Mouse (Mus musculus) ovary, postnatal 10 days (tissue): ENCODE measurements around the gene Snx17.

Experiments used
- DNase-seq: peaks from one replicate; pipeline ENCODE4 v3.0.0; 2022; ENCODE audit warnings: low spot score

The Snx17 gene

DNA sequence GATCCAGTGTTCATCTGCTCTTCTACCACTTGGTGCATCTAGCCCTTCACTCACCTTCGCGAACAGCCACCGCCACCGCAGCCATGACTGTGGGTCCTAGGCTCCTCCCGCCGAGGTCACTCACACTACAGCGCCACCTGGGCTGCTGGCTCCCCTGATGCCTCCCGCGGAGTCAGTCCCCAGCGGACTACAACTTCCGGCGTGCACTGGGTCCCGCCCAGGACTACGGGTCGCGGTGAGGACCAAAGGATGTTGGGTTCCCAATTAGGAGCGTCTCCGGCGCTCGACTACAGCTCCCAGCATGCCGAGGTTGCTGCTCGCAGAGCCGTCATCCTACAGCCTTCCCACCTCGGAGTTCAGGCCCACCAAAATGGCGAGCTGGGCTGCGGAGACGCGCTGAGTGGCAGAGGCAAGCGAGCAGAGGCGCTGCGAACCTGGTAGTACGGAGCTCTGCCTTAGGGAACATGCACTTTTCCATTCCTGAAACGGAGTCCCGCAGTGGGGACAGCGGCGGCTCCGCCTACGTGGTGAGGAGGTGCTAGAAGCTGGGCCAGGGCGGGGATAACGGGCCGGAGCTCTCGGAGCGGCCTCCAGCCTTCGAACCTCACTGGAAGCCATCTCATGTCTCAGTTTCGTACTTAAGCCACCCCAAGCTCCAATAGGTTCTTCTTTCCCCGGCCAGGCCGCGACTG is at the start of gene Snx17, which contains the start of gene Eif2b4:
TSS of gene Snx17 (plus strand) at position 289 of the 692 bp plus-strand sequence.
TSS of gene Eif2b4 (minus strand) at position 492 of the 692 bp plus-strand sequence.
- DNase-seq: peak; percentile 97

DNA sequence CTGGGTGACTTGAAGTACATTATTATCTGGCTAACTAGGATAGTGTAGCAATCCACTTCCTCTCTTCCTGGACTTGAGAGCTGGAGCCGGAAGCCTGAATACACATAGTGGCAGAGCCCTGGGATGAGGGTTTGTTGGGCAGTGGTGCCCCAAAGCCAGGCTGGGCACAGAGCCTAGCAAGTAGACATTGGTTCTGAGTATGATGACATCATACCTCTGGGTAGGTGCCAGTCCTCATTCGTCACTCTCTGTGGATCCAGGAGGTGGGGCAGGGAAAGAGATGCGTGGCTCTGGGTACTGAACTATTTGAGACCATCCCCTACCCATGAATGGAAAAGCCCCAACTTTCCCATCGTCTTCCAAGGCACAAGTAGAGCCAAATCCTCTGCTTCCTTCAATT is 43.2 kb upstream of the Snx17 start:
- DNase-seq: no peak

DNA sequence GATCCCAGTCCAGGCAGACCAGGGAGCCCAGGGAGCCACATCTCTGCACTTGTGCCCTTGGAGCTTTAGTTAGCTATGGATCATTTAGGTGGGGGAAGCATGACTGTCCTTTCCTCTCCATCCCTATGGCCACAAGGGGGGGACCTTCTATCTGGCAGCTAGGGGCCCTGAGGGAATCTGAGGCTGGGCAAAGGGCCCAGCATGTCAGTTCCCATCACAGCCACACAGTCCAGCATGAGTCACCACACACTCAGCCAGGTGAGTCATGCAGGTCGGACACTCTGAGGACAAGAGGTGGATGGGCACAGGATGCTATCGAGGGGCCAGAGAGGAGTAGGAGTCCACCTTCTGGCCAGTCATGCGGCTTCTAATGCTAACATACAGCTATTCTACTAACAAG is 41.3 kb upstream of the Snx17 start:
- DNase-seq: no peak

DNA sequence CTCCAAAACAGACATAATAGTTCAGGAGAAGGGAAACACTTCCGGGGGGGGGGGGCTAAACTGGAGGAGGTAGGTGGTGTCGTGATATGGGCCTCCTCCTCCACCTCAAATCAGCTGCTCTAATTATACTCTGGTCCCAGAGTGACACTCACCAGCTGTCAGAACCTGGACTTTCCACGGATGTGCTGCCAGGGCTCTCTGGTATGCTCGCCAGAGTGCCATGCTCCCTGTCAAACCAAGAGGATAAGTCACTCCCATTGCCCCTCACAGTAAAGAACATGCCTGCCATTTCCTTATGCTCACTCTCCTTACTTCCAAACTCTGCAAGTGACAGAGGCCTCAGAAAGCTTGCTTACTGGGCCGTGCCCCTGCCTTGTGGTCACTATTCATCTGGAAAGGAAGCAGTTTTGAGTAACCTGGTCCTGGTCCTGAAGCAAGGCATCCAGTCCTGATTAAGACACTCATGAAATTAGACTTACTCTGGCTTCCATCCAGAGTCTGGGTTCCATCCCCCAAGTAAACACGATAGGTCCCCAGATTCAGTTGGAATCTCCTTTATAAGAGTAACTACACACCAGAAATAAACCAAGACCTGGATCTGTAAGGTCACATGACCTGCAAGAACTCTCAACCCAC is 39.4 kb upstream of the Snx17 start:
- no peak for DNase-seq

DNA sequence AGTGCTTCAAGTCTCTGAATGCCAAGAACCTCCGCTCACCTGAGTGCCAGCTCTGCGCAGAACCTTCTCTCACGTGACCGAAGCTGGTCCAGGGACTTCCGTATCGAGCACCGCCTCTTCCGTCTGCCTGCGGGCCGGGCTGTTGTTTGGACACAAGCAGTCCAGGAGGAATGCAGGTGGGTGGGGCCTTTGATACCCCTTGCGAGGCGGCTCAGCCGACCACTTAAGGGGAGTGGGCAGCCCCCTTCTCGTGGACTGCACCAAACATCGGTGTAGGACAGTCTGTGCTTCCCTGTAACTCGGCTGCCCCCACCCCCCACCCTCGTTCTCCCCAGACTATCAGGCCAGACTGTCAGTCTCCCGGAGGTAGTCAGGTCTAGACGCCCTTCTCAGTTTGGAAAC is 38.9 kb upstream of the Snx17 start, which contains the start of gene Mpv17:
TSS of gene Mpv17 (minus strand) at position 100 of the 402 bp plus-strand sequence.
- DNase-seq: peak; percentile 63

DNA sequence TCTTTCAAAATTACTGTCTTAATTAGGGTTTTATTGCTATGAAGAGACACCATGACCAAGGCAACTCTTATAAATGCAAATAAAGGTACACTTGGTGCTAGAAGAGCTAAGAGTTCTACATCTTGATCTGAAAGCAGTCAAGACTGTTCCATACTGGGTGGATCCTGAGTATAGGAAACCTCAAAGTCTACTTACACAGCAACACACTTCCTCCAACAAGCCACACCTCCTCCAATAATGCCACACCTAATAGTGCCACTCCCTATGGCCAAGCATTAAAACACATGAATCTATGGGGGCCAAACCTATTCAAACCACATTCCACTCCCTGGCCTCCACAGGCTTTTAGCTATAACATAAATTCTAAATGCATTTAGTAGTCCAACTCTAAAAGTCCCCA is 30.6 kb upstream of the Snx17 start:
- no peak for DNase-seq

DNA sequence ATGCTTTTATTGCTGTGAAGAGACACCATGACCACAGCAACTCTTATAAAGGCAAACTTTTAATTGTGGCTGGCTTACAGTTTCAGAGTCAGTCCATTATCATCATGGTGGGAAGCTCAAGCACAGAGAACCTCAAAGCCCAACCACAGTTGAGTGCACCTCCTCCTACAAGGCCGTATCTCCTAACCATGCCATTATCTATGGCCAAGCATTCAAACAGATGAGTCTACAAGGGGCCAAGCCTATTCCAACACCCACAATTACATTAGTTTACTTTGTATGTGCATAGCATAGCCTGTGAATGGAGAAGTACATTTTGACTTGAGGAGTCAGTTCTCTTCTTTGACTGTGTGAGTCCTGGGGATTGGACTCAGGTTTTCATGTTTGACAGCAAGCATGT is 28.1 kb upstream of the Snx17 start:
- no peak for DNase-seq

DNA sequence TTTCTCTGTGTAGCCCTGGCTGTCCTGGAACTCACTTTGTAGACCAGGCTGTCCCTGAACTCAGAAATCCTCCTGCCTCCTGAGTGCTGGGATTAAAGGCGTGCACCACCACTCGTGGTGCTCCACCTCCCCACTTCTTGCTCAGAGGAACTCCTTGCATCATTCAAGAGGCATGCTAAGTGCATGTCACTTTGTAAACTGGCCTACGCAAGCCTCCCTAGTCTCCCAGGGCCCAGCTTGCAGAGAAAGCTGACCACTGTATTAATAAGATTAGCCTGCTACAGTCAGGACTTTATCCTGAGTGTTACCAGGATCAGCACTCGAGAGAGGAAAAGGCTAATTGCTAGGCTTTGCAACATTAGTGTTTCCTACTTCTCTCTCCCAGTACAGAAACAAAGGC is 24.4 kb upstream of the Snx17 start:
- no peak for DNase-seq

DNA sequence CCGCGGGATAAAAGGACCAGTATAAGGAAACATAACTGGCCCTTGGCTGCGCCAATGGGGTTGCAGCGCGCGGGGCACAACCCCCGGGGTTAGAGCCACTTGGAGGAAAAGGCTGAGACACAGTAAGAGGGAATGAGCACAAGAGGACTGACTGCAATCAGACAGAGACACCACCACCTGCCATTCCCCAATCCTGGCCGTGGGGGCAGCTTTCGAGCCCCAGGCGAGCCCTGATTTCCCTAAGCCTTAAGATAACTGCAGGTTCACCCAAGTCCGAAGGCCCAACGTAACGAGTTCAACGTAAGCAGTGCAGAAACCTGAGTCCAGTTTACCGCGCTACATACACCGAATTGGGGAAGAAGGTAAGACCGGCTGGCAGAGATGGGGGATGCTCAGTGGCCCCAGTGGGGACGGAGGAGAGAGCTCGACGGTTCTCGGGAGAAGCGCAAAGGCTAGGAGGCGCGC is 13.7 kb upstream of the Snx17 start:
- DNase-seq: no peak

DNA sequence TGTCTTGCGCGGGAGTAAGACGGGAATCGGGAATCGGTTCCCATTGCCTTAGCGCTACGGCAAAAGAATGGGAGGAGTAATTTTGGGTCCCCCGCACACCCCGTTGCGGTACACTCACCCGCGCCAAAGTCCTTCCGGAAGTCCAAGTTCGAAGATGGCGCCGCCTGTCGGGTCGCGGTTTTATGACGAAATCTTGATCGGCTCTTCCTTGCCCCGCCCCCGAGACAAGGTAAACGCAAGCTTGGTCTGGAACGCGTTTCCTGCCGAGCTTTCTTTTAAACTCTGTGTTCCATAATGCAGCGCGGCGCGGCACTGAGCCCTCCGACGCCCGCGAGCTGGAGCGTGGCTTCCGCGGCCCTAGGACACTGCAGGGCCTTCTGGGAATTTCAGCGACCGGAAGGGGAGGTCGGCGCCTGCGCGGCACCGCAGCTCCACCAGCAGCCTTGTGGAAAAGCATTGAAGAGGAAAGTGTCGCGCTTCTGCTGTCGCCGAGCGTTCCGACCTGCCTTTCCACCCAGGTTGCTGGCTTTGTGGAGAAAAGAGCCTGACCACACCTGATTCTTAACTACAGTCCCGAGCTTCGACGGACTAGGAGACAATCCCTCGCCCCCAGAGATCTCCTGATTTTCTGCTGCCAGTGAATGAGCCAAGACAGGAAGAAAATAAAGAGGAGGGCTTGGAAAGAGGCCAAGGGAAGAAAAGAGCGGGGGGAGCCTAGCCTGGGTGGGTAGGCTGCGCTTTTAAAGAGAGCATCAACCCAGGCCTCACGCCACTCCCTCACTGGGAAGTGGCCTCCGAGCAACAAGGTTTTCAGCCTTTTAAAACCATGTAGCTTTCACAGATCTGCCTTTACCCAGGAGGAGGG is 13.0 kb upstream of the Snx17 start, which contains the start of the genes Gm29609 and Gtf3c2:
TSS of gene Gm29609 (minus strand) at position 146 of the 865 bp plus-strand sequence.
TSS of gene Gtf3c2 (minus strand) at position 379 of the 865 bp plus-strand sequence.
- DNase-seq: peak; percentile 90

DNA sequence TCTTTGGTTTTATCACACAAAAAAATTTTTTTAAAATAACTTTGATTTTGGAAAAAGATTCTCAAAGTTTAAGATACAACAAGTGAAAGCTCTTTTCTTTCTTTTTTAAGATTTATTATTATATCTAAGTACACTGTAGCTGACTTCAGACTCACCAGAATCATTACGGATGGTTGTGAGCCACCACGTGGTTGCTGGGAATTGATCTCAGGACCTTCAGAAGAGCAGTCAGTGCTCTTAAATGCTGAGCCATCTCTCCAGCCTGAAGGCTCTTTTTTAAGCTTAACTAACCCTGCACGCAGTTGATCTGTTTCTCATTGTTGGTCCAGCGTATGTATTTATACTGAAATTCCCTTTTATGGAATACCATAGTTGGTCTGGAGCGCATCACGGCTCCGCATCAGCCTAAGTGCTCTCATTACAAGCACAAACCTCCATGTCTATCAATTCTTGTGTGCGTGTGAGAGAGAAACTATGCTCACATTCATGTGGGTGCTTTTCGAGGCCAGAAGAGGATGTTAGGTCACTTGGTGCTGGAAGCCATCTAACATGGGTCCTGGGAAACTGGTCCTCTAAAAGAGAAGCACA is 11.8 kb upstream of the Snx17 start:
- no peak for DNase-seq

DNA sequence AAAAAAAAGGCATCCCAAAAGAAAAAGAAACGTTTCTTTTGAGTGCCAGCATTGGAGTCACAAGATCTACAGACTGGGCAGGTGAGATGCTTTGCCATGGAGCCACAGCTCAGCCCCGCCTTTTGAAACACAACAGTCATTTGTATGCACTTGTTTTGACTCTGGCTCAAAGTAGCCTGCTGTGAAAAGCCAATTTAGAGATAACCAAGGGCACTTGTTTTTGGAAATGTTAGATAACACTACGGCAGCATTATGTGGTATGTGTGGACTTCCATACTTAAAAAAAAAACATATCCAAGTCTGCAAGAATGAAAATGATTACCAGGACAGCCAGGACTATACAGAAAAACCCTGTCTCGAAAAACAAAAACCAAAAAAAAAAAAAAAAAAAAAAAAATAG is 9.3 kb upstream of the Snx17 start:
- DNase-seq: no peak

DNA sequence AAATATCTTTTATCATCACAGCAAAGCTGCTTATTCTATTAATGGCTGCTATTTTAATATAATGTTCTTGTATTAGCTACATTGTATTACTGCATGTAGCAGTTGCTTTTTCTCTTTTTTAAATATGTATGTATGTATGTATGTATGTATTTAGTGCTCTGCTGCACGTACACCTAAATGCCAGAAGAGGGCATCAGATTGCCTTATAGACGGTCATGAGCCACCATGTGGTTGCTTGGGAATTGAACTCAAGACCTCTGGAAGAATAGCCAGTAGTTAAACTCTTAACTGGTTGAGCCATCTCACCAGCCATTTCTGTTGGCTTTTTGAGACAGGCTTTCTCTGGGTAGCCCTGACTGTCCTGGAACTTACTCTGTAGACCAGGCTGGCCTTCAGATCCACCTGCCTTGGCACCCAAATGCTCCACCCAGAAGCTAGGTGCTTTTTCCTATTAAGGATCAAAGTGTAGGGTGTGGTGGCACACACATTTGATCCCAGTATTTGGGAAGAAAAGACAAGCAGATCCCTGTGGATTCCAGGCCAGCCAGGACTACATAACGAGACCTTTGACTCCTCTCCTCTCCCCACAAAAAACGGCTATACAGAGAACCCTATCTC is 4.7 kb upstream of the Snx17 start:
- DNase-seq: no peak

DNA sequence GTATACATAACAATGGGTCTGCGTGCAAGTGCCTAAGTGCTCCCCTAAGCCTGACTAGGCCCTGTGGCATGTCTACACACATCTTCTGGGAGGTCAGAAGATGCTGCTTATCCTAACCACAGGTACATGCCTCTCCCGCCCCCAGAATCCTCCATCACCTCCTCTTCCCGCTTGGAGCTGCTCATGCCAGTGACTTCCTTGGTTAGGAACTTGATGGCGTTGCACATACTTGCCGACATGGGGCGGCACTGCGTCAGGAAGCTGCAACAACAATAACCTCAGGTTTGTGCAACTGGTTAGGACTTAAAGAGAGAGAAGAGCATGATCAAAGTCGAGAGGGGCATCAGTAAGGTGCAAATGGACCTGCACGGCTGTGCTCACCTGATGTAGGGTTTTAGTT is 2.8 kb upstream of the Snx17 start:
- no peak for DNase-seq

DNA sequence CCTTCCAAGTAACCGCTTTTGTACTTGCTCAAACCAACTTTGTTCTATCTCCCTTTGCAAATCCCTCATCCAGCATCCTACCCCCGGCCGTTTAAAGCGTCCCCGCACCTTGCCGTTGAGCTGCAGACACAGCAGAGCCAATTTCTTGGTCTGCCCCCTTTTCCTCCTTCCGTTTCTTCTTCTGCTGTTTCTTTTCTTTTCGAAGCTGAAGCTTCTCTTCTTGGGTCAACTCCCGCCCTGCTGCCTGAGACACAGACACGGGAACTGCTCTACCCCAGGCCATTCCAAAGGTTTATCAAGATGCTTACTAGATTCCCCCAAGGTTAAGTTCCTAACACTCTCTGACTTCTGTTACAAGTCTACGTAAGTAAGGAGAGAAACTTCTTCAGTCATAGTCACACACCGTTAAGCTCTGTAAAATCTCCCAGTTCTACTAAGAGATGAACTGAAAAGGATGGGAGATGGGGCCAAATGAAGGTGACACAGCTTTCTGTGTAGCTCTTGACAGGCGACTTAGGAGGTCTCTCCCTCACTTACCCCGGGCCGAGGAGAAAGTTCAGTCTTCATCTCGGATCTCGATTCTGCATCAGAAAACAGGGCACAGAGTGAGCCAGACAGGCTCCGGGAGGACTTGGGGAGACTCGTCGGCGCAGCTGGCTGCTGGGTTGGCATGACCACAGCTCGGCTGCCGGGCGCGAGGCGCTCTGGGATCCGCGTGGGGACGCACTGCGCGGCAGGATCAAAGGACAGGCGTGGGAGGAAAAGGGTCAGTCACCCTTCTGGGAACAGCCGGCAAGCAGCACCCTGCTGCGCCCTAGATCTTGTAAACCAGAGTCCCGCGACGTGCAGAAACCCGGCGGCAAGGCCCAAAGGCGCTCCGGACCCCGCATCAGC is 735 bp upstream of the Snx17 start:
- DNase-seq: no peak

DNA sequence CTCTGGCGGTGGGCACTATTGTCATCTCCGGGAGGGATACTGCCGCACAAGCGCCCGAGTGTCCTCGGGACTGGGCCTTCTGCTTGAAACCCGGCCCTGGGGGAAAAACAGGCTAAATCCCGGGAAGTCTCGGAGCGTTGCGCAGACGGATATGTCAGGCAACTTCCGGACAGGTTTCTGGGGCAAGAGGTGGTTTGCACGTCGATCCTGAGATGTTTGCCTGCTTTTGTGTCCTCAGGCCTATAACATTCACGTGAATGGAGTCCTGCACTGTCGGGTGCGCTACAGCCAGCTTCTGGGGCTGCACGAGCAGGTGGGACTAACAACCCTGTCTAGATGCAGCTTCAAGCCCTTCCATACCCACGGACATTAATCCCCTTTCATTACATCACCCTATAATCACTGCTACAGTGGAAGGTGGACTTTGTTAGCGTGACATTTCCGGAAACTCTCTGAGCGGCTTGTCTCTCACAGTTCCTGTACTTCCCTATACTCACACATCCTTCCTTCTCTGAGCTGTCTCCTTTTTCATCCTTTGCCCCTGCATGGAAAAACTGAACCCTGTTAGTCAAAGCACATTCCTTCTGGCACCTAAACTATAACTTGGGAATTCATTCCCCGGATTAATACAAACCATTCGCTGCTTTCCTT is 729 bp downstream of the Snx17 start:
- no peak for DNase-seq

DNA sequence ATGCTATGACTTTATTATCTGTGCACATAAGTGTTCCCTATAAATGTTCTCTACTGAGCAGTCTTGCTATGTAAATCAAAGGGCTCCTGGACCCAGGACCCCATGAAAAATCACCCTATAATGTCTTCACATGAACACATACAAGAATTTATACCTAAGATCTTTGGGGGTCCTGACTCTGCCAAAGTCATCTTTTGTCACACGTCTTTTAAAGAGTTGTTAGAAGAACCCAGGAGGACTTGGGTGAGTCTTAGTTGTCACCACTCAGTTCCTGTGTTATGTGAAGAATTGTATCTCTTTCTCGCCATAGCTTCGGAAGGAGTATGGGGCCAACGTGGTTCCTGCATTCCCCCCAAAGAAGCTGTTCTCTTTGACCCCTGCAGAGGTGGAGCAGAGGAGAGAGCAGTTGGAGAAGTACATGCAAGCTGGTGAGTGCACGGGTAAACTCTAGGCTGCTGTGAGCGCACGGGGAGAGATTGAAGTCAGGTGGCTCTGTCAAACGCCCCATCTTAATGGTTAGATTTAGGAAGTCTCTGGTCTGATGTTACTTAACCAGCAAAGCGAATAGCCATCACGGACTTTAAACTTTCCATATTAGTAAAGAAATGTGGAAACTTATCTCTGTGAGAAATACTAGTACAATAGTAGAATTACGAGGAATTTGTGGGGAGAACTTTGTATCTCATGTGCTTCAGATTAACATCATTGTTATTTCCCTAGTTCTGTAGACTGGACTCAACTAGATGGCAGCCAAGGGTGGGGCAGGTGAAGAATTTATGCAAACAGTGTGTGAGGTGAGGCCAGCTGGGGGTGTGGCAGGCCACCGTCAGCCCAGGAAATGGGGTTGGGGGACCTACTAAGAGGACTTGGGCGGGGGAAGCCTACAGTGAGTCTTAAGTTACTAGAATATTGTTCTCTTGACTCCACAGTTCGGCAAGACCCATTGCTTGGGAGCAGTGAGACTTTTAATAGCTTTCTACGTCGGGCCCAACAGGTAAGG is 1.8 kb downstream of the Snx17 start:
- no peak for DNase-seq

DNA sequence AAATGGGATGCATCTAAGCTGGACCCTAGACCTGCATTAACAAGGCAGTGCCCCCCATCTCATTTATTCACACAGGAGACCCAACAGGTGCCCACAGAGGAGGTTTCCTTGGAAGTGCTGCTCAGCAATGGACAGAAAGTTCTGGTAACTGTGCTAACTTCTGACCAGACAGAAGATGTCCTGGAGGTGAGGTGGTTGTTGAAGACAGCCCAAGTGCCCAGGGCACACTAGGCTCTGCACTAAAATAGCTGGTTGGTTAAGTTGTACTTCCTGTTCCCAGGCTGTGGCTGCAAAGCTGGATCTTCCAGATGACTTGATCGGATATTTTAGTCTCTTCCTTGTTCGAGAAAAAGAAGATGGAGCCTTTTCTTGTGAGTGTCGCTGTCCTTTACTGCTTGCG is 2.6 kb downstream of the Snx17 start:
- no peak for DNase-seq

DNA sequence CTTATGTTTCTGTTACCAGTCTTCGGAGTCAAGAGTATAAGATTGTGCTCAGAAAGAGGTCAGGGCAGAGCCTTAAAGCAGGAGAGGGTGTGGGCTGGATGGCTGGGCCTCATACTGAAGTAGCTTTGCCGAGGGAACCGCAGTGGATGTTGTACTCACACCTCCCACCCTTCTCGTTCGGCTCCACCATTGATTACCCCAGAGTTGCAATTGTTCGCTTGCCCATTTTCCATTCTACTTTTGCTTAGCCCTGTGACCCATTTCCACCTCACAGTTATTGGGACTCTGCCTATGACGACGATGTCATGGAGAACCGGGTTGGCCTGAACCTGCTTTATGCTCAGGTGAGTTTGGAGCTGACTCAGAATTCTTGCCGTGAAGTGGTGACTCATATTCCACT is 3.2 kb downstream of the Snx17 start:
- DNase-seq: no peak
